ENCODE assay signal across 22 mouse cellular contexts in the genomic region with DNA sequence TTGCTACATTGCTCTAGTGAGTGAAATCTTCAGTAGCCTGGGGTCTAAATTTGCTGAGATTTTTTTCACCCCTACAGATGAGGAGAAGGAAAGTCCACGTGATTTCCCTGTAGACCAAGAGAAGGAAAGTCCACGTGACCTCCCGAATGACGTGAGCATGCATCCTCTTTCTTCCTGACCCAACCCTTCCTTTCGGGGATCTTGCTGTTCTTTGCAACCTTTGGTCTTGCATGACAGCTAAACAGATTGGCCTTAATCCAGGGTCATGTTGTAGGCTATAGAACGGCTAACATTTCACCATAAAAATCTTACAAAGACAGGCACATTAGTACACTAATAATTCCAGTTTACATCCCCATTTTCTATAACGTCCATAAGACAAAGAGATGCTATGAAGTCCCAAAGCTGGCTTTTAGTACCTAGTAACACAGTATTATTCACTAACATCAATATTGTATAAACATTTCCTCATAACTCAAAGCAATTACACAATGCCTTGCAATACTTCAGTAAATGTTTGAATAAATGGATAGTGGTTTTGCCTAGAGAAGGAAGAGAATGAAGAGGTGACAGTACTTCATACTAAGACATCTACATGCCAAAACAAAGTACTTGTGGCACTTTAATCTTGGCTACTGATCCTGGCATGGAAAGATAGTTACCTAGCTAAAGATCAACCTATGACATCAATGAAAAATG. TPM values are rescaled to one million over a fixed set of nuclear protein-coding genes. Genes with fewer than 3 reads are reported as not detected.
DNase-seq lines count a peak whose midpoint lies in the region; ATAC-seq and TF ChIP-seq lines count a peak whose summit lies in the region.
"Had no signal": no experiment of that assay in that cellular context is flagged by ENCODE, and none has a peak within 500 bp of the region (broad histone marks: within the 10 kb centered on the region; RNA-seq: fewer than 3 reads in every experiment).

No protein-coding gene starts in this region.

- DNase-seq in heart, adult 8-10 months (ENCODE audit: low spot score) = peak; percentile 36
- no peak for DNase-seq in heart, postnatal 10 days
- peak; percentile 99 for DNase-seq in liver, adult 2 months (ENCODE audit: extremely low read depth, low read depth, low spot score)
- DNase-seq in liver = no peak
- DNase-seq: adrenal gland, postnatal 14 days; cerebellum, adult 11-12 months; cerebellum, postnatal 36 days; heart, postnatal 14 days; kidney, postnatal 10 days; retina, postnatal 1 day; thymus, adult 2 months had no signal

- peaks cover 21% of the 10 kb centered on the region for H3K36me3 ChIP-seq in liver, adult 2 months (ENCODE audit: control insufficient read depth, insufficient read depth, low read length)
- H3K36me3 ChIP-seq in forebrain, embryonic 15.5 days = peaks cover 54% of the 10 kb centered on the region

- no peak for TF ChIP-seq POLR2A in liver, adult 2 months (IDR thresholded peaks at IDR 0.05; ENCODE audit: extremely low read depth, insufficient read depth, low read length)

- WGBS in liver, adult 2 months = 10% methylated on average over 7 of the region's 7 CpGs
- 92% methylated on average over 7 of the region's 7 CpGs for WGBS in forebrain, embryonic 15.5 days

- intact Hi-C loops in heart, postnatal 10 days (cut with DNase I) = no loop called here

- no peaks in the 10 kb centered on the region for H3K27me3 ChIP-seq in liver, adult 2 months (ENCODE audit: control insufficient read depth, insufficient read depth, low read length)
- H3K27me3 ChIP-seq in forebrain, embryonic 15.5 days = no peaks in the 10 kb centered on the region
- H3K27me3 ChIP-seq: hindbrain, embryonic 15.5 days; limb, embryonic 15.5 days; midbrain, embryonic 12.5 days had no signal

- H3K4me2 ChIP-seq in forebrain, embryonic 15.5 days (replicated peaks) = no peak overlapping the region
- H3K4me2 ChIP-seq: hindbrain, embryonic 15.5 days; limb, embryonic 15.5 days; midbrain, embryonic 12.5 days had no signal

- no peaks in the 10 kb centered on the region for H3K79me2 ChIP-seq in liver, adult 2 months (ENCODE audit: control insufficient read depth, insufficient read depth, low read length)

- H3K9ac ChIP-seq in liver, adult 2 months (ENCODE audit: low read depth, low read length) = no peak overlapping the region
- H3K9ac ChIP-seq in forebrain, embryonic 15.5 days (replicated peaks) = no peak overlapping the region
- H3K9ac ChIP-seq: hindbrain, embryonic 15.5 days; limb, embryonic 15.5 days; midbrain, embryonic 12.5 days had no signal

- no peak overlapping the region for H3K27ac ChIP-seq in liver, adult 2 months (replicated peaks; ENCODE audit: insufficient read depth, low read depth, low read length)
- H3K27ac ChIP-seq in forebrain, embryonic 15.5 days (replicated peaks) = no peak overlapping the region
- H3K27ac ChIP-seq: hindbrain, embryonic 15.5 days; limb, embryonic 15.5 days; midbrain, embryonic 12.5 days had no signal

- TF ChIP-seq CTCF in liver, adult 2 months (IDR thresholded peaks at IDR 0.05; ENCODE audit: low read depth, low read length) = no peak

- peak; percentile 30; the same call in 1 of the 2 replicates for ATAC-seq in granulocyte monocyte progenitor cell, adult 5-6 weeks (replicated peaks; ENCODE audit: poor library complexity, severe bottlenecking)
- peak; percentile 45 for ATAC-seq in megakaryocyte, adult 5-6 weeks (ENCODE audit: poor library complexity, severe bottlenecking)
- no peak for ATAC-seq in activated CD4-positive, CD25-positive, alpha-beta regulatory T cell, adult 4 months
- no peak for ATAC-seq in forebrain, embryonic 15.5 days (replicated peaks)
- ATAC-seq: forebrain, embryonic 14.5 days had no signal

- no peaks in the 10 kb centered on the region for H3K9me3 ChIP-seq in forebrain, embryonic 15.5 days
- H3K9me3 ChIP-seq: hindbrain, embryonic 15.5 days; limb, embryonic 15.5 days; midbrain, embryonic 12.5 days had no signal

- no peak overlapping the region for H3K4me3 ChIP-seq in liver, adult 2 months (ENCODE audit: insufficient read depth, low read depth, low read length)
- H3K4me3 ChIP-seq in forebrain, embryonic 15.5 days = no peak overlapping the region
- H3K4me3 ChIP-seq: hindbrain, embryonic 15.5 days; limb, embryonic 15.5 days; midbrain, embryonic 12.5 days had no signal

- H3K4me1 ChIP-seq in liver, adult 2 months (ENCODE audit: control insufficient read depth, insufficient read depth, low read length) = peaks cover 22% of the 10 kb centered on the region
- H3K4me1 ChIP-seq in forebrain, embryonic 15.5 days = 0 out of 2 replicates have a peak, but pooled peaks cover 4% of the 10 kb centered on the region
- H3K4me1 ChIP-seq: hindbrain, embryonic 15.5 days; limb, embryonic 15.5 days; midbrain, embryonic 12.5 days had no signal

RNA-seq across cellular contexts. Expression of a gene that starts 21.2 kb away (rescaled TPM):
- under 1 TPM in 2 of 4 experiments, not detected in 2; 0.28 to 0.47 TPM for total RNA-seq in heart, adult 8-10 months (2022)
- under 1 TPM in 1 of 2 experiments, not detected in 1; 0.38 TPM for total RNA-seq in heart, postnatal 10 days (2021)
- 2.9 and 3.9 TPM in 2 replicates for total RNA-seq in liver, adult 2 months (2014; rRNA removed)
- polyA plus RNA-seq in liver, adult 2 months (2012; rRNA removed) = 0.91 and 1.5 TPM in 2 replicates
- total RNA-seq in granulocyte monocyte progenitor cell, adult 5-6 weeks (2014; fragmentation: Nextera tagmentation) = 1.9 and 2.2 TPM in 2 replicates
- total RNA-seq in granulocyte monocyte progenitor cell, adult 5-6 weeks (2017) = 2.5 TPM in 1 of 2 replicates, not detected in the other
- total RNA-seq in megakaryocyte, adult 5-6 weeks (2015) = not detected in 2 replicates
- total RNA-seq in megakaryocyte, adult 5-6 weeks (2017) = not detected in 2 replicates
- polyA plus RNA-seq in activated CD4-positive, CD25-positive, alpha-beta regulatory T cell, adult 4 months (2017; shearing (Covaris generic)) = not detected
- 0.43 and 0.46 TPM in 2 replicates for polyA plus RNA-seq in forebrain, embryonic 15.5 days (2015; fragmentation: Nextera tagmentation; extraction: Ambion mirVana)
- total RNA-seq: layer of hippocampus, postnatal 14 days; left cerebral cortex, postnatal 25 days; neutrophil, adult 5-6 weeks had no signal

RNA-seq across cellular contexts. Expression of a gene that starts 27.3 kb away (rescaled TPM):
- total RNA-seq in heart, adult 8-10 months (2022) = 1 to 10 TPM; 3.9 to 5.2 (median 4.7) TPM
- total RNA-seq in heart, postnatal 10 days (2021) = 10 to 100 TPM; 12.2 to 14.7 TPM
- 11.0 and 13.8 TPM in 2 replicates for total RNA-seq in liver, adult 2 months (2014; rRNA removed)
- 69.6 and 128 TPM in 2 replicates for polyA plus RNA-seq in liver, adult 2 months (2012; rRNA removed)
- total RNA-seq in granulocyte monocyte progenitor cell, adult 5-6 weeks (2014; fragmentation: Nextera tagmentation) = 126 and 158 TPM in 2 replicates
- 54.6 and 69.6 TPM in 2 replicates for total RNA-seq in granulocyte monocyte progenitor cell, adult 5-6 weeks (2017)
- total RNA-seq in megakaryocyte, adult 5-6 weeks (2015) = 16.3 and 20.9 TPM in 2 replicates
- total RNA-seq in megakaryocyte, adult 5-6 weeks (2017) = 21.8 and 23.1 TPM in 2 replicates
- 10 to 100 TPM; 13.6 to 21.6 TPM for polyA plus RNA-seq in activated CD4-positive, CD25-positive, alpha-beta regulatory T cell, adult 4 months (2017; shearing (Covaris generic))
- polyA plus RNA-seq in forebrain, embryonic 15.5 days (2015; fragmentation: Nextera tagmentation; extraction: Ambion mirVana) = 49.4 and 50.7 TPM in 2 replicates

RNA-seq across cellular contexts. Expression of a gene that starts 32.2 kb away (rescaled TPM):
- 10 to 100 TPM; 12.7 to 15.9 (median 13.0) TPM for total RNA-seq in heart, adult 8-10 months (2022)
- 10 to 100 TPM; 35.1 to 37.9 TPM for total RNA-seq in heart, postnatal 10 days (2021)
- total RNA-seq in liver, adult 2 months (2014; rRNA removed) = 89.5 and 92.8 TPM in 2 replicates
- 19.0 and 24.6 TPM in 2 replicates for polyA plus RNA-seq in liver, adult 2 months (2012; rRNA removed)
- 82.3 and 93.1 TPM in 2 replicates for total RNA-seq in granulocyte monocyte progenitor cell, adult 5-6 weeks (2014; fragmentation: Nextera tagmentation)
- total RNA-seq in granulocyte monocyte progenitor cell, adult 5-6 weeks (2017) = 139 and 189 TPM in 2 replicates
- total RNA-seq in megakaryocyte, adult 5-6 weeks (2015) = 136 and 146 TPM in 2 replicates
- 154 and 160 TPM in 2 replicates for total RNA-seq in megakaryocyte, adult 5-6 weeks (2017)
- 100 to 1,000 TPM; 109 to 113 TPM for polyA plus RNA-seq in activated CD4-positive, CD25-positive, alpha-beta regulatory T cell, adult 4 months (2017; shearing (Covaris generic))
- 165 and 168 TPM in 2 replicates for polyA plus RNA-seq in forebrain, embryonic 15.5 days (2015; fragmentation: Nextera tagmentation; extraction: Ambion mirVana)

RNA-seq across cellular contexts. Expression of a gene that starts 40.9 kb away (rescaled TPM):
- total RNA-seq in heart, adult 8-10 months (2022) = not detected
- total RNA-seq in heart, postnatal 10 days (2021) = not detected
- not detected in 2 replicates for total RNA-seq in liver, adult 2 months (2014; rRNA removed)
- polyA plus RNA-seq in liver, adult 2 months (2012; rRNA removed) = not detected in 2 replicates
- not detected in 2 replicates for total RNA-seq in granulocyte monocyte progenitor cell, adult 5-6 weeks (2014; fragmentation: Nextera tagmentation)
- total RNA-seq in granulocyte monocyte progenitor cell, adult 5-6 weeks (2017) = not detected in 2 replicates
- total RNA-seq in megakaryocyte, adult 5-6 weeks (2015) = not detected in 2 replicates
- not detected in 2 replicates for total RNA-seq in megakaryocyte, adult 5-6 weeks (2017)
- not detected for polyA plus RNA-seq in activated CD4-positive, CD25-positive, alpha-beta regulatory T cell, adult 4 months (2017; shearing (Covaris generic))
- polyA plus RNA-seq in forebrain, embryonic 15.5 days (2015; fragmentation: Nextera tagmentation; extraction: Ambion mirVana) = 1.9 and 2.2 TPM in 2 replicates
- total RNA-seq: adrenal gland, postnatal 14 days; heart, postnatal 14 days had no signal
- polyA plus RNA-seq: thymus, adult 2 months had no signal

Comparison
In these comparisons a context has a peak if more than half of its experiments do, and no peak if none do; other contexts are left out.
1. DNase-seq: peak in heart, adult 8-10 months (single experiment) and liver, adult 2 months (single experiment); none in heart, postnatal 10 days (0 of 2) and liver (single experiment).
2. ATAC-seq: peak in granulocyte monocyte progenitor cell, adult 5-6 weeks (single experiment) and megakaryocyte, adult 5-6 weeks (single experiment); none in activated CD4-positive, CD25-positive, alpha-beta regulatory T cell, adult 4 months (single experiment) and forebrain, embryonic 15.5 days (single experiment).